Mouse (Mus musculus): ENCODE results near the gene Foxd3.

DNA sequence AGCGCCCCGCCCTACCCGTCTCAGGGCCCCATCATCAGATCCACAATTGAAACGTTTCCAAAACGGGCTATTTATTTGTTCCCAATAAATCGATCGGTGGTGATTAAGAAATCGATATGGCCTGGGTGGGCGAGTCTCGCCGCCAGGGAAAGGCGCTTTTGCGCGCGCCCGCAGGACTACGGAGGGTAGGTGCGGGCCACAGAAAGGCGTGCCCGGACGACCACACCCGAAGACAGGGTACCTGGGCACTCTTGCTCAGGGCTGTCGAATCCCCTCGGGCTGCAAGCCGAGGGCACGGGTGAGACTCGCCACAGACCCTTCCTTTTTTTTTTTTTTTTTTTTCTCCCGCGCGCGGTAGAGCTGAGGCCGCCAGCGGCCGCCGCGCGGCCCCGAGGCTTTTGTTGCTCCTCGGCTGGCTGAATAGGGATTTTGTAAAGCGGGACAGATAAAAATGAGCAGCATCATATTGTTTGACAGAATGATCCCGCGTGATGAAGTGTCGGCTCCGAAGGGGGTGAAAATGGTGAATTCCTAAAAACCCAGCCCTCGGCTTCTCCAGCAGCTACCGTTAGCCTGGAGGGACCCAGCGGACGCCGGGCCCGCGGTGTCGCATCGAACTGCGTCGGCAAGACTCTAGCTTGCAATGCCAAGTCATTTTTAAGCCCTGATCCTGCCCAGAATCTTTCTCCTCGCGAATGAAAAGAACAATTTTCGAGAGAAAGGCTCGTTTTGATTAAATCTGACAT is 5.0 kb upstream of the Foxd3 start:
- TF ChIP-seq CTCF (IDR thresholded peaks at IDR 0.05; ENCODE audit: low read depth) (no peak), EP300 (IDR thresholded peaks at IDR 0.05; ENCODE audit: low read depth) (no peak)

Data from liver, postnatal 0 days (tissue).